Mouse (Mus musculus): Measurements from ENCODE around the gene Samsn1.
"Not testable (repeated sequence)": the region's sequence is repeated elsewhere in the genome, so short reads cannot be mapped to it uniquely, and the experiment has no call there.

Samsn1 gene

DNA sequence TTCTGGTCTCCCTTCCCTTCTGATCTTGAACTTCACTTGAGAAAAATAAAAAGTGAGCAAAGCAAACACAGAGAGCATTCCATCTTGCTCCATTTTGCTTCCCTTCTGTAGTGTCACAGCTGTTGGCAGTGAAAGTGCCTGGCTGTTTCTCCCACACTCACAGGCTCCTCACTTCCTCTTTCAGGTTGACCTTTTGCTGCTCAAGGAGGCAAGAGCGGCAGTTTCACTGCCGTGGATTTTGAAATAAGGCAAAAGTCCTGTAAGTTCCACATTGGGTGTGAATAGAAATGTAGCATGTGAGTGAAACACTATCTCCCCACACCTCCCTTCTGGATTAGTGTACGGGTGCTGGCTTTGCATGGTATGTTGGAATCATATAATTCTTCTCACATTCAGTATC is 144.9 kb downstream of the Samsn1 start:
- CTCF ChIA-PET = no interaction called here

DNA sequence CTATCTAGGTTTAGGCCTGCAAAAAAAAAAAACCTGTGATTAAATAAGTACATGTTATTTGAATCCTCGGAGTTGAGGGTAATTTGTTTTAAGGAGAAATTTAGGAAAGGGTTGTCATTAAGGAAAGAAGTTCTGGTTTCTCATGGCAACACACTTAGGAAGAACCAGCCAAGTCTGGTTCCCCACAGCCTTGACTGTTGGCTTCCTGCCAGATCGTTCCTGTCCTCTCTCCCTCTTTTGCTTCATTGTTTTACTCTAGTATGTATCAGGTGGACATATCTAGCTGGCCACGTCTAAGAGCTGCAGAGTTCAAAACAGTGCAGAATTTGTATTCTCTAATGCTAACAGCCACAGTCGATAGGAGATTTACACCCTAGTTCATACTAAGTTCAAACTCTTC is 146.2 kb downstream of the Samsn1 start:
- CTCF ChIA-PET = no interaction called here

DNA sequence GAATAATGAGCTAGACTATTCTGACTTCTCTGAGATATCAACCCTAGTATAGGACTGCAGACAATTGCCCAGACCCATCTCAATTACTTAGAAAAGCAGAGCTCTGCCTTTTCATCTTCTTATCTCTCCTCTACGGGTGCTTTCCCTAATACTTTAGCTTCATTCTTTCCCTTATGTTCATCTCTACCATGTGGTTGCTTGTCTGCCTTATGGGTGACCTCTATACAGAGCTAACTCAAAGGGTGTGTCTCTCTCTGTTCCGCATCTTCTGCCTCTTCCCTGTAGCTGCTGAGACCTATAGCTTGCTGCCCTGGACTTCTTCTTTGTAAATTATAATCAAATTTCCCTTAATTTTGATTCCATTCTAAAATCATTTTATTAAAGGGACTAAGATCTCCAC is 147.6 kb downstream of the Samsn1 start:
- CTCF ChIA-PET = interaction anchor here (0.6 kb wide), 1 partner anchor 136 kb away, joined by 11 read pairs; no protein-coding TSS in a partner anchor

DNA sequence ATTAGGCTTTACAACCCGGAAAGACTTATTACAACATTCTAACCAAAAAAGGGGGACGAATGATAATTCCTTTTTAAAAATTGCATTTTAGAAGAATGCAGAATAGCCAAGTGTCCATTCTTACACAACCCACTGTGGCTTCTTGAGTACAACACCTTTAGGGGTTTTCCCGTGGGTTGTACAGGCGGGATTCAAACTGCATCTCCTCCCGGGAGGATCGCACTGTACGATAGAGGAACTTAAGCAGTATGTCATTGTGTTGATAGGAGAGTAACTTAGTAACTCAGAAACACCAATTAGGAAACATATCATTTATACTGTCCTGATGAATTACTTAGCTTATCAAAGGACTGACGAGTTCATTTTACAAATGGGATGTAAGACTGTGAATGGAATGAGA is 149.8 kb downstream of the Samsn1 start:
- CTCF ChIA-PET = interaction anchor here (0.9 kb wide), 1 partner anchor 790 kb away, joined by 5 read pairs; no protein-coding TSS in a partner anchor

DNA sequence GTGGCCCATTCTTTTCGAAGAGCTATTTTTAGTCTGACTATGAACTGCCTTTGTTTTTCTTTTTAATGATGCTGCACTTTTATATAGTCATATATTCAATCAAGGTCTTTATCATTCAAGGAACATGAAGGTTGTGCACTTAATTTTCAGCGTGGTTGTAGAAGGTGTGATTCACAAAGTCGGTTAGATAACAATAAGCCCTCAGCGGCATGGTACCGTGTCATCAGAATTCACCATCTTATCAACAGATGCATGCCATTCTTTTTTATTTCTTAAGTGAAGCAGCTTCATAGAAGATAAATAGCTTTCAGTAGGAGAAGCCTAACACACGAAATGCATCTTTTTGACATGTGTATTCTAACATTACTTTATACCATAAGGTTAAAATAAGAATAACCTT is 154.7 kb downstream of the Samsn1 start:
- CTCF ChIA-PET = no interaction called here

DNA sequence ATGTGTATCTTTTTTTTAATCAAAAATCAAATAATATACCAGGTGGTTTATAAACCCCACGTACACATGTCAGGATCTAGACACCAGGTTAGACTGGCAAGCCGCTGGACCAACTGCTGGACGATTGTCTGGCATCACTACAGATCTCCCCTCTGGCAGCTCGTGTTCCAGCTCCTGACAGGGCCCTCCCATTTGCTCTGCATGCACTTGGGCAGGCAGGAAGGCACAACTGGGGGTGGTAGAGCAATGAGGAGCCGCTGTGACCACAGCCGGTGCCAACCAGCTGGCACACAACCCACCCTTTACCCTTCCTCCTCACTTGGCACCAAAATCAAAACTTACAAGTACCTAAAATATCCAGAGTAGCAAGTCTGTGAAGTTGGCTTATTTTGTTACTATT is 156.6 kb downstream of the Samsn1 start:
- CTCF ChIA-PET = no interaction called here

DNA sequence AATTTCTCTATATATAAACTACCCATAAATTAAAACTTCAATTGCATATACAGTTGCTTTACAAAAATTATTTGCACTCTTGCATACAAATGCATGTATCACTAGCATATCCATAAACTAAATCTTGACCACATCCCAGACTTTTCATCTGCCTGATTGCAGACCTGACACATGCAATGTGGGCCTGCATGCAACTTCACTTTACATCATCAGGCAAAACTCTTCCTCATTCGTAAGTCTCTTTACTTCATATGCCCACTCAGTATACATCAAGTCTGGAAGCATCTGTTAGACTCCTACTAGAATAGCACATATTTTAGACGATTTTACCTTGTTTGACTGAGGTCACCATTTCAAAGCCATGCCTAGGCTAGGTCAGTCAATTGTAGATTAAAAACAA is 157.4 kb downstream of the Samsn1 start:
- CTCF ChIA-PET = no interaction called here

DNA sequence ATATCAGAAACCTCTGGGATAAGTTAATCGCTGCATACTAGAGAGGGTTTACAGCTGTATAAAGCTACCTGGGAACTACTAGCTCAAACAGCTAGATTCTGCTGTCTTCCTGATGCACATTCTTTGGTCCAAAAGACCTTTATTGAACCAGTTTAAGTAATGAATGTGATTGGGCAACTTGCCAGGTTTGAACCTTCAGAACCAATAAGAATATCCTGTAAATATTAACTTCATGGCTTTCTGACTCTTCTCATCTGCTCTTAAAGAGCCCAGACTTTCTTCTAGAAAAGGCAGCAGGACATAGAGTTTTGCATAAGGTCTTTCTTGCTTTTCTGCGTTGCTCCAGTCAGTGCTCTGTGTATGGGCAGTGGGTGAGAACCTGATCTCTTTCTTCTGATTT is 165.7 kb downstream of the Samsn1 start:
- CTCF ChIA-PET = no interaction called here

DNA sequence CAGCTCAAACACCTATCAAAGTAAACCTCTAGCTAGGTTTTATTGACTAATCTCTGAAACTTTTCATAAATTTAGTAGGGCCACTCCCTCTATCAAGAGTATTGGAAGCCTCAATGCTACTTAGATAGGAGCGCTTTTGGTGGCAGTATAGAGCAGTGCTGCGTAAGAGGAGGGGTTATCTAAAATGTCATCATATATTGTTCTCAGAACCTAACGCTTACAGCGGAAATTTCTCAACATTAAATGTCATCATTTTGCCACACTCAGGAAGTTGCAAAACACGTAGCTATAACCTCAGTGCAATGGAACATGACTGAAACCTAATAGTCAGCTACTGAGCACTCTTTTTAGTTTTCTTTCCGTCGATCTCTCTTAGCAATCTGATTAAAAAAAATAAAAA is 166.7 kb downstream of the Samsn1 start:
- CTCF ChIA-PET = no interaction called here

DNA sequence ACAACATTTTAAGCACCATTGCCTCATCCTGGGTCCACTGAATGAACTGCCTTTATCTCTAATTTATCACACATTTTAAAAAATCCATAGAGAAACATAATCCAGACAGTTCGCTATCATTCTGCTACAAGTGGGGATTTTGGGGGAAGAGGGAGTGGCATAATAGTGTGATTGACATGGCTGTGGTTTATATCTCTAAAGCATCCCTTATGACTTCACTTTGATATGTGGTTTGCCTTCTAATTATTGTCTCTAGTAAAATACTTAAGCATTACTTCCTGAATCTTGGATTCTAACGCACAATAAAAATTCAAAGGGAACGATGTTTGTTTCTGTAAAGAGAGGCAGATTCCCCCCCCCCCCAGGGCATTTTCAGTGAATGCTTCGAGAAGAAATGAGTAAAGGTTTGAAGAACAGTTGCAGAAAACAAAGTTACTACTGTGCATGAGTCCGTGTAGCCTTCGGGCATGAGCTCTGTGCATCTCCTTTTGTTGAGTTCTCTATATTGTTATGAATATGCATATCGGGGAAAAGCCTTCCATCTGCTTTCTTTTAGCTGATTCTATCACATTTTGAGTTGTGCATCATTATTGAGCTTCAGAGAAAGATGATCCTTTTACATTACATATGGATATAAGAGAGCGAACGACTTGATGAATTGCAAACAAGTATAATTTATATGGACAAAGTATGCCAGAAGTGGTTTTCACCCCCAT is 168.4 kb downstream of the Samsn1 start:
- CTCF ChIA-PET = no interaction called here

DNA sequence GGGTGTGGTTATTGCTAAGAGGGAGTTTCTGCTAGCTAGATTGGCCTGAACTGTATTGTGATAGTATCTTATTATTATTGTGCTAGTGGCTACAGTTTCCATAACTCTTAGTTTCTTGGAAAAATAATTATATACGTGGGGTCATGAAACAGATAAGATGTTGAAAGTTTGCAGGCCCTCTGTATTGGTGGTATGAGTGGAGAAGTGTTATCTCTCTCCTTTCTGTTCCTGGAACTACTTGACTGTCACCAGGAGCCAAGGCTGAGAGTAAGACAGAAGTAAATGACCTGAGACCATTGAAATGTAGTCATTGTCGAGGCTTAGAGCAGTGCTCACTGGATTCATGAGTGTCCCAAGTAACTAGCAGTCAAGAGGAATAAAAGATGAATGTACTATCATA is 169.6 kb downstream of the Samsn1 start:
- CTCF ChIA-PET = no interaction called here

DNA sequence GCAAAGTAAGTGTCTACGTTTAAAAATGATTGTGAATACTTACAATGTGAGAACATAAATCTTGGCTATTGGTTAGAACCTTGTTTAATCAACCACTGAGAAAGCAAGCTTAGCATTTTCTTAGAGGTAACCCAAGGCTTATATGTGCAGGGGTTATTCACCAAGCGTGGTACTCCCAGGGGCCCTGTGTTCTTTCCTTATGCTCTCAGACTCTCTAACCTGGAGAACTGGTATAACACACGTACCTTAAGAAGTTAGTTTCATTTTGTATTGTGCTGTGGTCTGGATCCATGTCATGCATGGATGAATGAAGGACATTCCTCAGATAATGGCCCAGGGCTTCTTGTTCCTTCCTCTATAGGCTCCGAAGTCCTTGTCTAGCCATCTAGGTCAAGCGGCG is 173.0 kb downstream of the Samsn1 start:
- CTCF ChIA-PET = no interaction called here

DNA sequence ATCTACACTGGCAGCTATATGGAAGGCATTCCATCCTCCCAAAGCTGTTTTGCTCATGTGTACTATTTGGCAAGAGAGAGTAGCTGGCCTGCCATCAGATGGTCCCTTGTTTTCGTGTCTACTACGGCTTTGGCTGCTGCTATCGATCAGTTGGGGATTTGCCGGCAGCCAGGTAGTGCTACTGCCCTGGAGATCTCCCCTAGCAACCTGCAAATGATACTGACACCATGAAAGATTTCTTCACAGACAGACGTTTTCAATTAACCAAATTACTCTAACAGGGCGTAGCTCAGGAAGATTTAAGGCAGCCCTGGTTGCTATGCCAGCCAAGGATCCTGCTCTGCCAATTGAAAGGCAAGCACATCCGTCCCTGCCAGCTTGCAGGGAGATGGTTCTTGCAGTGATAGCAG is 178.4 kb downstream of the Samsn1 start:
- CTCF ChIA-PET = no interaction called here

DNA sequence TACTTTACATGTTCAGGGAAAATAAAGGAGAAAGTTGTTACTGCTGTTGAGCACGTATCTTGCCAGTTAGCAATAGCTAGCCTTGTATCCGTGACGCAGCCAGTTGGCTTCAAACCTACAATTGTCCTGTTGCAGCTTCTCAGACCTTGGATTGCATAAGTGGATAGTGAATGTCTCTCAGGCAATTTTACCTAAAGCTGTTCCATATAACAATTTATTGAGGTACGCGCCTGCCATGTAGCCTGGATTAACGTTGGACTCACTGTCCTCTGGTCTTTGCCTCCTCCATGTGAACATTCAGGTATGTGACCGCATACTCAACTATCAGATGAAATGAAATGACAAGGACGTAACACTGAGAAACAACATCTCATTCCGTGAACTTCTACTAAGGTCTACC is 179.1 kb downstream of the Samsn1 start:
- CTCF ChIA-PET = no interaction called here

DNA sequence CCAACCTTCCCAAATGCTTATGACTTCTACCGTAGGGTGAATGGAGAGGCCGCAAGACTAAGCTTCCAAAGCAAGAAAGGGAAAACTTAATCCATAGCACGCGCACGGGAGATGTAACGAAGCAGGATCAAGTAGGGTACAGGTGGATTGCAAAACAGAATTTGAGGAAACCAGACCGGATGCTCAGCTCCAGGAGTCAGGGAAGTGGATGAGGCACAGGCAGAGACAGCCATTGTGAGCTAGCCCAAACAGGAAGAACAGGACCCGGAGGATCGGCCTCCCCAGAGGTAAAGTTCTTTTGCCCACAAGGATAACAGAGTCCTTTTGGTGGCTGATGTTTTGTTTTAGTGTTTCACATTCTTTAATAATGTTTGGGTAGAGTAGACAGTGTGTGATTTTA is 179.5 kb downstream of the Samsn1 start:
- CTCF ChIA-PET = no interaction called here

DNA sequence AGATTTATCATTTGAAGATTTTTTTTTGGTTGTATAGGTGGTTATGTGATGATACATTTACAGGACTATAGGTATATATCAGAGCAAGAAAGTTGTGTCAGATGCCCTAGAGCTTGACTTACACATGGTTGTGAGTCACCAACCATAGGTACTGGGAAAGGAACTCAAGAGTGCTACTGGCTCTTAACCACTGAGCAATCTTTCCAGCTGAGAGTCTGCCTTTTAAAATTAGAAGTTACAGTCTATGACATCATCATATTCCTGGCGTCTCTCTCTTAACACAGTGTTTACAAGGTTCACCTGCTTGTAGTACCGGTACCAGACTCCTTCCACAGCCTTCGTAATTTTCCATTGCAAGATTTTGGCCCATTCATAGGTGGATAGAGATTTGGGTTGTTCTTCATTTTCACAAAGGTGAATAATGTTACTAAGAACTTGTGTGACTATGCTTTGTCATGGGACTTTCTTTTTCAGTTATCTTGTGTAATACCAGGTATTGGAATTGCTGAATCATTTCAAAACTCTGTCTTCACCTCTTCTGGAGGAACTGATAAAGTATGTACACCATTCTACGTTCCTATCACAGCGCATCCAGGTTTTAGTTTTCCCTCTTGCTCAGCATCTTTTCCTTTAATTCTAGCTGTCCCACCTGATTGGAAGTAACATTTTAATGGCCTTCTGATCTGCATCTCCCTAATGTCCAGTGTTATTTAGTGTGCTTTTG is 184.2 kb downstream of the Samsn1 start:
- CTCF ChIA-PET = no interaction called here

DNA sequence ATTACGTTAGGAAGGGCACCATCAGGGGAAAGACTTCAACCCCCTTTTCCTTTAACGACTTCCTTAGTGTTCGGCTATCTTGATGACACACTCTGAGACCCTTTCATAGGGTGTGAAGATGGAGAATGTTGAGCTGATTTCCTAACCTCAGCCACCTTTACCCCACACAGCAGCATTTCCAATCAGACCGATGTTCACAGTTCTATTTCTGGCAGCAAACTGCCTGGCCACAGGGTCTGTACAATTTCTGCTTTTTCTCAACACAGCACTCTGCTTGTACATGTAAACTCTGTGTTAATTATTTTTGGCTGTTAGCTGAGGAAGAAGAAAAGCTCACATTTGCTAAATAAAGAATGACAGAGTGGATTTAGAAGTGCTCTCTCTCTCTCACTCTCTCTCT is 190.7 kb downstream of the Samsn1 start:
- CTCF ChIA-PET = no interaction called here

DNA sequence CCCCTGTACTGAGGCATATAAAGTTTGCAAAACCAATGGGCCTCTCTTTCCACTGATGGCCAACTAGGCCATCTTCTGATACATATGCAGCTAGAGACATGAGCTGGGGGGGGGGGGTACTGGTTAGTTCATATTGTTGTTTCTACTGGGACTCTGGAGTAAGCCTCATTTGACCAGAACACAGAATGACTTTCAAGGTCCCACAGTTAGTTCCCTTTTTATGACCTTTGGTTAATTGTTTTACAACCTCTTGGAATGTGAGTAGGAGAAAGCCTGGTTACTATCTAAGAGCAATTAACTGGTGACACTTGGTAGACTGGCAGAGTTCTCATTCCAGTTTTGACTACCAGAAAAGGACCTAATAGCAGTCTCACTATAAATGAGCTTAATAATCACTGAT is 195.1 kb downstream of the Samsn1 start:
- CTCF ChIA-PET = not testable (repeated sequence)

DNA sequence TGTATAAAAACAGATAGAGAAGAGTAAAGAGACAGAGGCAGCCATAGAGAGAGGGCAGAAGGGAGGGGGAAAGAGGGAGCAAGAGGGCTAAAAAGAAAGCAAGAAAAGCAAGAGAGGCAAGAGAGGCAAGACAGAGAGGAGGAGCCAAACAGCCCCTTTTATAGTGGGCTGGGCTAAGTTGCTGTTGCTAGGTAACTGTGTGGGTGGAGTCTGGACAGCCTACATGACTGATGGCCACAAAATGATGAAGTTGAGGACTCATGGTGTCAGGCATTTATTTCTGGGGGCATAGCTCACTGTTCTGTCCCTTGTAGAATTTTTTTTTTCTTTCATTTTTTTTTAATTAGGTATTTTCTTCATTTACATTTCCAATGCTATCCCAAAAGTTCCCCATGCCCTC is 195.6 kb downstream of the Samsn1 start:
- CTCF ChIA-PET = no interaction called here

DNA sequence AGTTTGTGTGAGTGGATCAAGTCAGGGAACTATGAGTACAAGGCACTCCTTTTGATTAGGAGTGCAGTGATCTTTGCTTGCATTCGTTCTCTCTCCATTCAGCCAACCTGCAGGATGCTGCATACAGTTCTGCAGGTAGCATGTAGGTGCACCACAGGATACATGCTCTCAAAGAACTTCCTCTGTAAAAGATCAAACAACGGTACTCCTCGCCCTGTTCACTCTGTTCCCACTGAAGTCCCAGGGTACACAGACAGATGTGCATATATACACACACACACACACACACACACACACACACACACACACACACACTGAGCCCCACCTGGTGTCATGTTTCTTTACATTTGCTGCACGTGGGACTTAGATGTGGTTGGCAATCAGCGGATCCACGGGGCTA is 198.9 kb downstream of the Samsn1 start:
- CTCF ChIA-PET = no interaction called here

DNA sequence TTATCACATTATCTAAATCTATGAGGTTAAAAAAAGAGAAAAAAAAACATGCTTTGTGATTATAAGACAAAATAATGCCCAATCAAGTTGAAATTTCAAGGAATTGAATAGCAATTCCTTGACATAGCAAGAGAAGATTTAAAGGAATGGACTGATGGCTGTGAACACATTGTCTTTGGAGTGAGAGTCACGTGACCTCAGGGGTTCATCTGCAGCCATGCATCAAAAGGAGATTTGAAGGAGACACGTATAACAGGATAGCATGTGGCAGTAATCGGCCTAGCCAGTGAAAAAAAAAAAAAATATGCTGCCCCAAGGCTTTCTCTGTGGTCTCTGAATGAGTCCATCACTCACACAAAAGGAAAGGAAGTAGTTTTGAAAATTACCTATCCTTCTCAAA is 201.1 kb downstream of the Samsn1 start:
- CTCF ChIA-PET = interaction anchor here (0.7 kb wide), 1 partner anchor 1018 kb away, joined by 10 read pairs; no protein-coding TSS in a partner anchor
